Mouse (Mus musculus): ENCODE measurements at regions not wholly inside any gene's neighbourhood (a gene's known extent, or its start where the extent isn't known, plus 50 kb on each side); places are given as distances from the start of the nearest gene placed in this dataset.
"Not testable (repeated sequence)": the region's sequence is repeated elsewhere in the genome, so short reads cannot be mapped to it uniquely, and the experiment has no call there.

GRCm38 (mm10) chr7:113035751-113036150 is 82.0 kb downstream of the Rassf10 start:
- 94% methylated on average over 4 of the region's 4 CpGs for WGBS
- Histone ChIP-seq H3K4me3 (ENCODE audit: insufficient read depth, low read depth, low read length) (no peak overlapping the region), H3K4me1 (ENCODE audit: control insufficient read depth, insufficient read depth, low read length) (no peaks in the 10 kb centered on the region), H3K27ac (ENCODE audit: insufficient read depth, low read depth, low read length) (no peak overlapping the region)
- TF ChIP-seq POLR2A (IDR thresholded peaks at IDR 0.05; ENCODE audit: insufficient read depth, low read depth, low read length) (no peak), CTCF (IDR thresholded peaks at IDR 0.05; ENCODE audit: insufficient read depth, low read depth, low read length) (no peak)

DNA sequence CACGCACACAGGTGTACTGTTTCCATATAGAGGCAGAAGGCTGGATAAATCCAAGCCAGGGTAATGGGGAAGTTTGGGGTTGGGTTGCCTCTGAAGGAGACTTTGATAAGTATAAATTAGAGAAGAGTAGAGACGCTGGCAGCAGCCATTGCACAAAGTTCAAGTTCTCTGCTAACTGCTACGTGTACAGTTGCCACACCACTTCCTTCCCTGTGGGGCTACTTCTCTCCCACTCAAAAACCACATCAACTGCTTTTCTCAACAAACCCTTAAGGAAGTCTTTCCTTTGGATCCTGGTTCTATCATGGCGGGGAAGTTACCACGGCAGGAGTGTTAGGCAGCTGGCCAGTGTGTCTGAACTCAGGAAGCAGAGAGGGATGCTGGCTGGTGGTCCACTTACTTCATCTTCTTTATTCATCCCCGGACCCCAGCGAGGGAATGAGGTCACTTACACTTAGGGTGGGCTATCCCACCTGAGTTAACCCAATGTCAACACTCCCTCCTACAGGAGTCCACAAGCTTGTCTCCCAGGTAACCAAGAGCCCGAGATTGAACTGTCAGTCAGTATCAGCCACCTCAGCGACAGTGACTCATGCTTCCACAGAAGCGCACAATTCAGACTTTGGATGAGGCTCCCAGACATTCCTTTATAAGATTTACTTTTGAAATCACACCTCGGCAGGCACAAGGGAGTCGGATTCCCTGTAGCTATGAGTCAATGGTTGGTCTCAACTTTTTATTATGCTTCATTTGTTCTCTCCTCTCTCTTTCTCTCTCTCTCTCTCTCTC is 84.3 kb downstream of the Rassf10 start:
- TF ChIP-seq POLR2A (IDR thresholded peaks at IDR 0.05; ENCODE audit: insufficient read depth, low read depth, low read length) (no peak), CTCF (IDR thresholded peaks at IDR 0.05; ENCODE audit: insufficient read depth, low read depth, low read length) (no peak)
- no peaks in the 10 kb centered on the region for H3K4me1 ChIP-seq (ENCODE audit: control insufficient read depth, insufficient read depth, low read length)
- H3K4me3 ChIP-seq (ENCODE audit: insufficient read depth, low read depth, low read length) = no peak overlapping the region
- no peak overlapping the region for H3K27ac ChIP-seq (ENCODE audit: insufficient read depth, low read depth, low read length)
- 72% methylated on average over 12 of the region's 12 CpGs for WGBS

- Histone ChIP-seq H3K4me3 (ENCODE audit: insufficient read depth, low read depth, low read length) (no peak overlapping the region), H3K27ac (ENCODE audit: insufficient read depth, low read depth, low read length) (no peak overlapping the region), H3K4me1 (ENCODE audit: control insufficient read depth, insufficient read depth, low read length) (no peaks in the 10 kb centered on the region)
- 86% methylated on average over 3 of the region's 3 CpGs for WGBS
- TF ChIP-seq CTCF (IDR thresholded peaks at IDR 0.05; ENCODE audit: insufficient read depth, low read depth, low read length) (no peak), POLR2A (IDR thresholded peaks at IDR 0.05; ENCODE audit: insufficient read depth, low read depth, low read length) (no peak)
Observed at GRCm38 (mm10) chr7:113038906-113039671, 85.3 kb downstream of the Rassf10 start.

- 79% methylated on average over 7 of the region's 8 CpGs for WGBS
- not testable (repeated sequence) for H3K27ac ChIP-seq (ENCODE audit: insufficient read depth, low read depth, low read length); H3K4me3 ChIP-seq (ENCODE audit: insufficient read depth, low read depth, low read length); H3K4me1 ChIP-seq (ENCODE audit: control insufficient read depth, insufficient read depth, low read length)
Observed at GRCm38 (mm10) chr7:113045613-113046159, 91.9 kb downstream of the Rassf10 start.

- Histone ChIP-seq H3K4me1 (ENCODE audit: control insufficient read depth, insufficient read depth, low read length) (no peaks in the 10 kb centered on the region), H3K27ac (ENCODE audit: insufficient read depth, low read depth, low read length) (no peak overlapping the region), H3K4me3 (ENCODE audit: insufficient read depth, low read depth, low read length) (no peak overlapping the region)
- WGBS = 94% methylated on average over 4 of the region's 4 CpGs
- TF ChIP-seq CTCF (IDR thresholded peaks at IDR 0.05; ENCODE audit: insufficient read depth, low read depth, low read length) = no peak
- no peak for TF ChIP-seq POLR2A (IDR thresholded peaks at IDR 0.05; ENCODE audit: insufficient read depth, low read depth, low read length)
Observed at GRCm38 (mm10) chr7:113046406-113046805, 92.6 kb downstream of the Rassf10 start.

DNA sequence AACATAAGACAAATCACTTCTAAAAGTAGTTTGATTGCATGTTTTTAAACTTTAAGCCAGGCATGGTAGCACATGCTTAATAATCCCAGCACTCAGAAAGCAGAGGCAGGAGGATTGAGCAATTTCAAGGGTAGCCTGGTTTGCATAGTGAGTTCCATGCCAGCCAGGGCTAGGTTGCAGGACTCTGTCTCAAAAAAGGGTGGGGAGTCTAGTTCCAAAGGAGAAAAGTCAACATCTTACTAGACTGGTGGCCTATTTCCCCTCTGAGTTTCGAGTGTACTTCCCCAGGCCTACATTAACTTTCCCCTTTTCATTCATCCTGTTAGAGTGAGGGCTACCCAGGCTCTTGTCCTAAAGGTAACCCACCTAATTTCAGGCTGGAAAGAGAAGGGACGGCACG is 93.8 kb downstream of the Rassf10 start:
- 80% methylated on average over 3 of the region's 3 CpGs for WGBS
- TF ChIP-seq POLR2A (IDR thresholded peaks at IDR 0.05; ENCODE audit: insufficient read depth, low read depth, low read length) (no peak), CTCF (IDR thresholded peaks at IDR 0.05; ENCODE audit: insufficient read depth, low read depth, low read length) (no peak)
- H3K4me1 ChIP-seq (ENCODE audit: control insufficient read depth, insufficient read depth, low read length) = no peaks in the 10 kb centered on the region
- H3K4me3 ChIP-seq (ENCODE audit: insufficient read depth, low read depth, low read length) = no peak overlapping the region
- H3K27ac ChIP-seq (ENCODE audit: insufficient read depth, low read depth, low read length) = no peak overlapping the region

GRCm38 (mm10) chr7:113048097-113048795 is 94.5 kb downstream of the Rassf10 start:
- no peaks in the 10 kb centered on the region for H3K4me1 ChIP-seq (ENCODE audit: control insufficient read depth, insufficient read depth, low read length)
- no peak overlapping the region for H3K27ac ChIP-seq (ENCODE audit: insufficient read depth, low read depth, low read length)
- TF ChIP-seq POLR2A (IDR thresholded peaks at IDR 0.05; ENCODE audit: insufficient read depth, low read depth, low read length) (no peak), CTCF (IDR thresholded peaks at IDR 0.05; ENCODE audit: insufficient read depth, low read depth, low read length) (no peak)
- WGBS = 56% methylated on average over 4 of the region's 4 CpGs
- H3K4me3 ChIP-seq (ENCODE audit: insufficient read depth, low read depth, low read length) = no peak overlapping the region

DNA sequence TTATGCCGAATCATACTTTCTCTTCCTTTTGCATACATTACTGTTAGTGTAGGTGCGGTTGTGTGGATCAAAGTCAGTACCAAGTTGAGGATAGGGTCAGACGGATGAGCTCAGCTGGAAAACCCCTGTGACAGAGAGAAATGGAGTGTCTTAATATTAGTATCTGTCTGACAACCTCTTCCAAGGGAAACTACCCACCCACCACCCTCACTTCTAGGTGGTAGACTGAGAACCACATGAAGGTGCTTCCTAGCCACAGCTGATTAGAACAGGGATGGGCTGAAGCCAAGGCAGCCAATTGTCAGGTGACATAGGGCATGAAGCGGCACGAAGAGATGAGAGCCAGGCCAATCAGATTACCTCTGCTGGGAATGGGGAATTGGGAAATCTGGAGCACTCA is 95.7 kb downstream of the Rassf10 start:
- Histone ChIP-seq H3K4me1 (ENCODE audit: control insufficient read depth, insufficient read depth, low read length) (no peaks in the 10 kb centered on the region), H3K27ac (ENCODE audit: insufficient read depth, low read depth, low read length) (no peak overlapping the region), H3K4me3 (ENCODE audit: insufficient read depth, low read depth, low read length) (no peak overlapping the region)
- 94% methylated on average over 5 of the region's 5 CpGs for WGBS
- TF ChIP-seq CTCF (IDR thresholded peaks at IDR 0.05; ENCODE audit: insufficient read depth, low read depth, low read length) (no peak), POLR2A (IDR thresholded peaks at IDR 0.05; ENCODE audit: insufficient read depth, low read depth, low read length) (no peak)

DNA sequence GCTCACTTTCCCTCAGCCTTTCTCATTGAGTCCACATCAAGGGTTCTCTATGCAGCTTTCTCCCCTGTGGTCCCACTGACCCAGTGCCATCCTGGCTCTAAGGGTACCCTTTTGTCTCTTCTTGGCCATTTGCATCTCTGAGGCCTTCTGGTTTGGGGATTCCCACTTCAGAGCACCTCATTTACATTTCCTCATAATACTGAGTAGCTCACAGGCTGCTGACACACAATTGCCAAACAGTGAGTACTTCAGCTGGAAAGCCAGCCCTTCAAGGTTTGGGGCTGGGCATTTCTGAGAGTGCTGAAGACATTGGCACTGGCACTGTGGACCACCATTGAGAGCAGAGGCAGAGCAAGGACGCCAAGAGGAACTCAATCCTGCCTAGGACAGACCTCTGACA is 99.2 kb downstream of the Rassf10 start:
- H3K27ac ChIP-seq (ENCODE audit: insufficient read depth, low read depth, low read length) = no peak overlapping the region
- H3K4me1 ChIP-seq (ENCODE audit: control insufficient read depth, insufficient read depth, low read length) = no peaks in the 10 kb centered on the region
- H3K4me3 ChIP-seq (ENCODE audit: insufficient read depth, low read depth, low read length) = no peak overlapping the region
- TF ChIP-seq CTCF (IDR thresholded peaks at IDR 0.05; ENCODE audit: insufficient read depth, low read depth, low read length) = no peak
- no peak for TF ChIP-seq POLR2A (IDR thresholded peaks at IDR 0.05; ENCODE audit: insufficient read depth, low read depth, low read length)
- 34% methylated on average over 1 of the region's 1 CpGs for WGBS

All from olfactory bulb, adult 2 months (tissue).